Mouse (Mus musculus): ENCODE measurements around the gene Igll1. TPM values are rescaled to one million over a fixed set of nuclear protein-coding genes. Genes with fewer than 3 reads are reported as not detected.

The Igll1 gene
- total RNA-seq (2023), result 1 to 10 TPM; 2.9 to 6.1 TPM

GRCm38 (mm10) chr16:16863978-16864377 lies at the start of gene Igll1:
TSS of gene Igll1 (minus strand) at chr16:16863985.

DNA sequence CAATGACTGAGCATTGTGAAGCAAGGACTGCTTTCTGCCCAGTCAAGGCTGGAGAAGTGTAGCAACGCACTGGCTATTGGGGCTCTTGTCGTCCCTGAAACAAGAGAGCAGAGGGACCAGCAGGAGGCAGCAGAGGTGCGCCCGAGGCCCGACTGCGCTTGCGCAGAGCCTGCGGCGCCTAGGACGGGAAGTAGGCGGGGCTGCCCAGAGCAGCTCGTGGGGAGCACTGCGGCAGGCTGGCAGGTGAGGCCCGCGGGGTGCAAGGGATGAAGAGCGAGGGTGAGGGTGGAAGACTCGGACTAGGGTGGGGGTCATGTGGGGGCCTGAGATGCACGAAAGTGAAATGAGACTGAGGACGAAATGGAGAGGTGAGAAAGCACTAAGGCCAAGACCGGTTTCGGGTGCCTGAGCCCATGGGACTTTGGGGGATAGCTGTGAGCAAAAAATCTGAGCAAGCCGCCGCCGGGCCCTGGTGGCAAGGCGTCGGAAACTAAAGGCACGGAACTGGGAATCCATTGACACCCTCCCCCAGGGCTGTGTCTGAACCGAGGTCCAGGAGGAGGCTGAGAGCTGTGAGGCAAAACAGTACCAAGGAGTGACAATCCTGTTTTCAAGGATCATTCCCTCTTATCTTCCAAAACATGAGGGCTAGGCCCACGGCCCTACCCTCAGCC lies 32.7 kb upstream of the Igll1 start, which contains the start of gene Ppm1f:
Gene Ppm1f, plus strand, starts transcription at position 88 of the 674 bp plus-strand sequence.

GRCm38 (mm10) chr16:16870617-16871331 lies 7.0 kb upstream of the Igll1 start, which contains the start of the genes Top3b and Vpreb1:
TSS of gene Top3b (plus strand) at chr16:16870736.
TSS of gene Vpreb1 (minus strand) at chr16:16870843.

DNA sequence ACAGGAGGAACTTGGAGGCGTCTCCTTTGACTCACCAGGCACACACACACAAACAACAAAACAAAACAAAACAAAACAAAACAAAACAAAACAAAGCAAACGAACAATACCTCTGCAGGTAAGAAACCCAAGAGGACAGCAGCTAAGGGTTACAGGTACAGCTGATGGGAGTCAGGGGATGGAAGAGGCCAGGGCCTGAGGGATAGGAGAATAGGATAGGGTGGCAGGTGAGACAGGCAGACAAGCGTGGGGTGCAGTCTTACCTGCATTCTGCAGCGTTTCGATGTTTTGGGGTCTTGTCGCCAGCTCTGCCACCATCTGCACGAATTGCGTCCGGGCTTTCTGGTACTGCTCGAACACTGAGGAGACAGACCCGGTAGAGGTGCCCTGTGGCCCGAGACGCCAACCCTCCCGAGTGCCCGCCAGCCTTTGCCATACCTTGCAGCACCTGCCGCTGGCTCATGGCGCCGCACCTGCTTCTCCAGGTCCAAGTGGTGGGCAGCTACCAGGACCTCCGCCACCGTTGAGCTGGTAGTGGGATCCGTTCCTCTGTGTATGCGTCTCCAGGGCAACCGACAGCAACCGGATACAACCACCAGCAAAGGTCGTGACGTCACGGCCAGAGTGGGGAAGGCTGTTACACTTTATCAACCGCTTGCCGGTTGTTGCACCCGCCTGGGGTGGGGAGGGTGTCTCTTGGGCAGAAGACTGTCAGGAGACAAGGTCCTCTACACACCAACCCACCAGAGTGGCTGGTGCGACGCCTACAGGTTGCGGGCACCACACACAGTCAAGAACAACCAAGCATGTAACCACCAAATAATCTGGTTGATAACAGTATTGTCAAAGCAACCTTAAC lies 34.8 kb downstream of the Igll1 start, which contains the start of gene Spag6l:
Gene Spag6l, minus strand, starts transcription at position 700 of the 859 bp plus-strand sequence.

Other genes with a start within 250 kb of the Igll1 start
- not detected for gene Olfr19, start 187.6 kb downstream of the Igll1 start, total RNA-seq (2023)
- 1 to 10 TPM; 5.7 TPM for gene Spag6l, start 34.5 kb downstream of the Igll1 start, total RNA-seq (2023)
- gene Top3b, start 6.8 kb upstream of the Igll1 start, total RNA-seq (2023), result 10 to 100 TPM; 80.2 to 90.9 TPM
- 1 to 10 TPM; 2.2 to 4.7 TPM for gene Vpreb1, start 6.9 kb upstream of the Igll1 start, total RNA-seq (2023)
- 10 to 100 TPM in 1 of 2 experiments, 1 to 10 TPM in 1; 7.0 to 10.7 TPM for gene Ppm1f, start 32.5 kb upstream of the Igll1 start, total RNA-seq (2023)
- gene Mapk1, start 119.4 kb upstream of the Igll1 start, total RNA-seq (2023), result 100 to 1,000 TPM in 1 of 2 experiments, 10 to 100 TPM in 1; 97.0 to 115 TPM
- gene Ypel1, start 205.7 kb upstream of the Igll1 start, total RNA-seq (2023), result under 1 TPM; 0.24 to 0.60 TPM
- 10 to 100 TPM; 69.9 to 81.1 TPM for gene Ppil2, start 247.3 kb upstream of the Igll1 start, total RNA-seq (2023)

Data from neutrophil, adult 59 days (primary cell).